Mouse (Mus musculus) frontal cortex, postnatal 36 days (tissue): ENCODE results near the gene Prpf8.
A peak's percentile ranks its signal among the peaks of the same experiment; 100 is the strongest.

Source experiments
- DNase-seq, 2 experiments: peaks; one replicate each; pipeline ENCODE4 v3.0.0; 2022; ENCODE audit warnings: low spot score in 2 of 2

Prpf8 gene

DNA sequence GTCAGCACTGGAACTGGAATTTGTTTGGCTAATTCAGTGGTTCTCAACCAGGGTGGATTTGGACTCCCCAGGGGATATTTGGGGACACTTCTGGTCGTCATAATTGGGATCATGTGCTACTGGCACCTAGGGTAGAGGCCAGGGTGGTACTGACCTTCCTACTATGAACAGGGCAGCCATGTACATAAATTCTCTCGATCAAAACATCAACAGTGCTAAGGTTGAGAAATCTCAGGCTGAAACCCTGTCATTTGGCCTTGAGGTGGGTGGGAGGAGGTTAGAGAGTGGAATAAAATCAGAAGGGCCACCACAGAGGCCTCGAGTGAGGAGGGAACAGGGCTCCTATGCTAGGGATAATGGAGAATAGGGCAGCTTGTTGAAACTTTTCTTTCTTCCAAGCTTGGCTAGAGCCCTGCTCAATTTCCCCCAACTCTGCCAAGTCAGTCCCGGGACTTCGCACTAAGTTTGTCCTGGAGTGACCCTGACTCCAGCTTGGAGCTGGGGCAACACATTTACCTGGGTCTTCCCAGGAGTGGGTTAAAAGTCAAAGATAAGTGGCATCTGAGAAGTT is 27.4 kb upstream of the Prpf8 start:
- no peak for DNase-seq

DNA sequence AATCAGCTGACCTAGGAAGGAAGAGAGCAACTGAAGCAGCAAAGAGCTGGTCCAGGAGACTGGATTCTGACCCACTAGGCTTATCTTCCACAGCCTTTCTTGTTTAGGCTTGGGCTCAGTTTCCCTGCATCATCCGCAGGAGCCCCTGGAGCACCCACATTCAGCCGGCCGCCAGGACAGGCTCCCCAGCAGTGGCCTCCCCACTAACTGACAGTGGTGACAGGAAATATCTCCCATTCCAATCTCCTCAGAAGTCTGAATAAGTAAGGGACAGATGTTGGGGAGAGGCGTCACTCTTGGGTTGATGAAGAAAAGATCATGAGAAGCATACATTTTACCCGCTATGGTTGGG is 26.9 kb upstream of the Prpf8 start:
- DNase-seq = no peak

DNA sequence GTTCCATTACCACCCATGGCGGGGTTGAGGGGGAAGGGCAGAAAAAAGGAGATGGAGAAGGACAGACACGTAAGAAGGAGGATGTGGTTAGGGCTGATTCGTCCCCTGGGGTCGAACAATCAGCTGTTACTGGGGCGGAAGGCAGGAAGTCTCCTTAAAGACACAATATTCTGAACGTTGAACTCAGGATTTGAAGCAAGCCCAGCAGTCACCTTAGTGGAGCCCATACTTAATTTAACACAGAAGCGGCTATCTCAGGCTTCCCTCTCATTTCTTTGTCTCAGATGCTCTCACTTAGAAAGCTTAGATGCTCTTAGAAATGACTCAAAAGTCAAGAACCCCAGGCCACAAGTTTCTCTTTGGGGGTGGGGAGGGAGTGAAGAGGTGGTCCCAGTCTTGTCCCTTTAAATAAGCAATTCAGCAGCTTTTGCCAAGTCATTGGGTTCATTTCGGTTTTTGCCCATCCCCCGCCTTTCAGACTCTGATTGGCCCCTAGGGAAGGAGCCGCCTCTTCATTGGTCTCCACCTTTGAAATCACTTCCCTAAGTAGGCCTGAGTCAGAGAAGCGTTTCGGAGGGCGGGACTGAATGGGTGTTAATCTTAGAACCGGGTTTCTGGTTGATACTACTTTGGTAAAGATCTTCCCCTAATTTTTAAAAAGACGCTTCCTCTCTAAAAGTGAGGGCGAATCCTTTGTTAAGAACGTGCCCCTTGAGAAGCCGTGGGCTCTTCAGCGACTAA is 26.3 kb upstream of the Prpf8 start:
- peak; percentile 88 to 93 for DNase-seq

DNA sequence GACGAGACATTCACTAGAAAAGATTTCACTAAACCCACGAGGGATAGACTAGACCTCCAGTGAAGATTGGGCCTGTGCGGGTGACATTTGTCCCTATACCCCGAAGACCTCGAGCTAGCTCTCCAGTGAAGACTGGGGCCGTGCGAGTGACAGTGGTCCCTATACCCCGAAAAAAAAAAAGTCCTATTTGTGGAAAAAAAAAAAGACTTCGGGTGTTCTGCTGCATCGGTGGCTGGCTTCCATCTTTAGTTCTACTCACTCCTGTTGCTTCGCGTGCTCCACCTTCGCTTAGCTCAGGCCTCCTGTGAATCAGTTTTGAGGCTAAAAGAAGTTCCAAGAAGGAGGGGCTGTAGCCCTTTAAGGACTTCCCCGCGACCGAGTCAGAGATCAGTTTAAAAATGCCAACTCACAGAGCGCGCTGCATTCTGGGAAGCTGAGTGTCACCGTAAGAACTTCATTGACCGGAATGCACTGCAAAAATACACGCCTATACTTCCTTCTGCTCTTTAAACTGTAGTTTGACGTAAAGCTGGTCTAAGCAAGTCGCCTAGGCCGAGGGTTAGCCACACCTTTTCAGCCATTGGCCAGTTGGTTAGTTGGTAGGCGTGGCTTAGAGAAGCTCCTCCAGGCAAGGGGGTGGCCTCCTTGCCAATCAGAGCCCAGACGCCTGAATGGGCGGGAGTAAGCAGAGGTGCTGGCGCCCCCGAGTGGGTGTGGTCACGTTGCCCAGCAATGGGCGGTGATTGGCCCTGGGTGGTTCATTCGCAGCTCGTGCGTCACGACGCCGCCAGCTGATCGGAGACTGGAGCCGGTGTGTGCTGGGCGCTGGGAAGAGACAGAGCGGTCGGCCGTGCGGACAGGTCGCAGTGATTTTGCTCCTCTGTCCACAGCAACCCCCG is 25.5 kb upstream of the Prpf8 start, which contains the start of gene Tlcd2:
Tlcd2 (plus strand) TSS at position 872 of the 899 bp plus-strand sequence.
- peak; percentile 99 to 100 for DNase-seq

DNA sequence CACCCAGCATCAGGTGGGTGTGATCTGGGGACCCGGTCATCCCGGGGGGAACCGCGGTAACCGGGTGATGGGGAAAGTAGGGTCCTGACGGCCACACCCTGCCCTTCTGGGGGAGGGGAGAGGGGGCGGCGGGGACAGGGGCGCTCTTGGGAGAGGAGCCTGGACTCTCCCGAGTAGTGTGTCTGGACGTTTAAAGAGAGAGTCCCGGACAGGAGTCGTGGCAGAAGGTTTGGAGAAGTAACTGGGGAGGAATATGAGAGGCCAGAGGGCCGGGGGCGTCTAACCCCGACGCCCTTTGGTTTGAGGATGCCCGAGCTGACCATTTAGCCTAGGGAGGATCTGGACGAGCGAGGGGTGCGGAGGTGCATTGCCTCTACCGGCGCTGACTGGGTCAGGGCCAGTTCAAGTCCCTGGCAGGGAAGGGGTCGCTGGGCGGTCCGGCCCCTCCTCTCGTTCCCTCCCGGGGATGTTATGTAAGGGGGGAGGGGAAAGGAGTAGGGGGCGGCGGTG is 24.8 kb upstream of the Prpf8 start:
- no peak for DNase-seq

DNA sequence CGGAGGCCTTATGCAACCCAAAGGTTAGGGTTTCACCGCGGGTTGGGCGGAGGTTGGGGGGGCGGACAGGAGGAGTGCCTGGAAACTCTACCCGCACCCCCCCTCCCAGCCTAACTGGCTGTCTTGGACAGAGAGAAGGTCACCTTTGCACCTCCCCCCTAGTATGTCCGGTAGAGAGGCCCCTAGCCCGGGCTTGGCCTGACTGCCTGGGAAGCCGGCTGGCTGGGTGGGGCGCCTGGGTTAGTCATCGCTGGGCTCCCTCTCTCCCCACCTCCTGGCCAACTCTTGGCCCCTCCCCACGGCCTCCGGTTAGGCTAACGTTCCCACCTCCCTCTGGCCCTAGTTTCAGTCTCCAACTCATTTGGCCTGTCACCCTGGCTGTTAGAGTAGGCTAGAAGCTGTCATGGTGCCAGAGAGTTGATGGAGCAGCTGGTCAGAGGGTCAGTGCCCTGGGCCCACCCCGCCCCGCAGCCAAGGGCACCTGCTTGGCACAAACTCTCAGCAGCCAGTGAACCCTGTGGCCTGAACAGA is 24.3 kb upstream of the Prpf8 start:
- no peak for DNase-seq

DNA sequence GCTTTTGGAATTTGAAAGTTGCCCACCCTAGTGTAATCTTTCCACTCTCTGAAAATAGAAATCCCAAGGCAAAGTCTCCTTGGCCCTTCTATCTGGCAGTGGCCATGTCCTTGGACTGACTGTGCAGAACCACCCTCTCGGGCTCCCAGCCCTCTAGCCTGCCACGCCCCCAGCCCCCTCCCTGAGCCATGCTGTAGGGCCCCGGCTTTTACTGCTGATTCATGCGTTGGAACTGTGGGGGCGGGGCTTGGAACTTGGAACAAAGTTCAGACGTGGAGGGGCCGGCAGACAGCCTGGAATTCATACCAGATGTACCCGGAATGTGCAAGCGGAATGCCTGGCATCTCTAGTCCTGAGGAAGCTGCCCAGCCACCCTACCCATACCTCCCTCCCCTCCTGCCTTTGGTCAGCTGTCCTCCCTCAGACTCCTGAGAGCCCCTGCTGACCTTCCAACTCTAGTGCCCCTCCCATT is 23.7 kb upstream of the Prpf8 start:
- DNase-seq = peak in 1 of 2 experiments; percentile 63

DNA sequence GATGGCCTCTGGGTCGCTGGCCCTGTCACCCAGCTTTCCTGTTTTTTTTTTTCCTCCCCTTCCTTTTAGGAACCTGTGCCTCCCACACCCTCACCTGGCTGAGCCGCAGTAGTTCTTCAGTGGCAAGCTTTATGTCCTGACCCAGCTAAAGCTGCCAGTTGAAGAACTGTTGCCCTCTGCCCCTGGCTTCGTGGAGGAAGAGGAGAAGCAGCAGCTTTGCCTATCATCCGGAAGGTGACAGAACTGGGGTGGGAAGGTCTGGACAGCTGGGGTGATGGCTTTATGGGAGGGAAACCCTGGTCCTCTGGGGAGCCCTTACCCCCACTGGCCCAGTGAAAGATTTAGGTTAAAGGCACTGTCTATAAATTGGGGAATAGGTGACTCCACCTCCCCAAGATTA is 23.0 kb upstream of the Prpf8 start:
- no peak for DNase-seq

DNA sequence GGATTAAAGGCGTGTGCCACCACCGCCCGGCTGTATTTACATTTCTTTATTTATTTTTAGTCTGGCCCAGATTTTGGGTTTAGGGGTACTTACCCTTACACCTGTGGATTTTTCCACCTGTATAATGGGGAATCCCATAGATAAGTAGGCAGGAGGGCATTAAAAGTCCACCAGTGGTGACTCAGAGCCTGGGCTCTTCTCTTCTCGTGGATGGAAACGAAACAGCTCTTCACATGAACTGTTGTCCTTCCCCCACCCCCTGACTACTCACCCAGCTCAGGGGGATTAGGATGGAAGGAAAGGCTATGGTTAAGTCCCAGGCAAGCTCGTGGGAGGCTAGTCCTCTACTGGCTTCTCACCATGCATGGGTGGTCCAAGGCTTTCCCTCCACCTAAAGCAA is 22.2 kb upstream of the Prpf8 start:
- no peak for DNase-seq

DNA sequence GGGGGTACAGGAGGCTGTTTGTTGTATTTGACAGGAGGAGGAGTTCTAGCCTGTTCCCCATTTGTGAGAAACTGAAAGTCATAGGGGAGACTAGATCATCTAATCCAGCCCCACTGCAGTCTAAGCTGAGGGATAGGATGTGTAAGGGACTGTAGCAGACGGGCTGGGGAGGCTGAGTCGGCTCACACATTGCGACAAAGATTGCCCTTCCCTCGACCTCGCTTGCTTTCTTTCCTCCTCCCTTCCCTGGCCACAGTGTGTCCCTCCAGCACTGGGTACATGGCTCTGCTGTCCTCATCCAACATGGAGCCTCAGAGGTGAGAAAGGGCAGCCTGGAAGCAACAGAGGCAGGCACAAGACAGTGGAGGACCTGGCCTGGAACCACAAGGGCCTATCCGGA is 21.6 kb upstream of the Prpf8 start:
- no peak for DNase-seq

DNA sequence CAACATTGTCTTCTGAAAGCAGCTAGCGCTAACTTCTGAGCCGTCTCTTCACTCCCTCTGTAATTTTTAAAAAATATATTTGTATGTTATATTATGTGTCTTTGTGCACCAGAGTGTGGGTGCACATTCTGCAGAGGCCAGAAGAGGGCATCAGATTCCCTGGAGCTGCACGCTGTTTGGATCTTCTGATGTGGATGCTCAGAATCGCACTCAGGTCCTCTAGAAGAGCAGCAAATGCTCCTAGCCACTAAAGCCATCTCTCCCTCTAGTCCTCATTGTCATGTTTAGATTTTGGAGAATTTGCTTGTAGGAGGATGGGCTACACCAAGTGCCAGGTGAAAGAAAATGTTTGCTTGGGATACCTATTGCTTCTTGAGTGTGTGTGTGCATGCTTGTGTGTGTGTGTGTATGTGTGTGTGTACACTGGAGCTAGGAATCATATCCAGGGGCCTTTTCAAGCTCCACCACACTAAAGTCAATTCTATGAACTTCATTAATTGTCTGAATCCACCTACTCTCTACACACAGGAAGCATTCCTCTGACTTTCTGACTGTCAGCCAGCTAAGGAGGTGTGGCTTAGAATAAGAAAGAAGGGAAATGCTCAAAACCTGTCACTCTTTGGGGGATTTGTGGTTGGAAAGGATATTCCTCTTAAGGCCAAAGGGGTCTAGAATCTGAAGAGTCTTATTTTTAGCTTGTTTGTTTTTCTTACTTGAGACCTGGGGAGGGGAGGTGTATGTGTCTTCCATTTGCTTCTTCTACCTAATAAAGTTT is 19.7 kb upstream of the Prpf8 start:
- DNase-seq = no peak

DNA sequence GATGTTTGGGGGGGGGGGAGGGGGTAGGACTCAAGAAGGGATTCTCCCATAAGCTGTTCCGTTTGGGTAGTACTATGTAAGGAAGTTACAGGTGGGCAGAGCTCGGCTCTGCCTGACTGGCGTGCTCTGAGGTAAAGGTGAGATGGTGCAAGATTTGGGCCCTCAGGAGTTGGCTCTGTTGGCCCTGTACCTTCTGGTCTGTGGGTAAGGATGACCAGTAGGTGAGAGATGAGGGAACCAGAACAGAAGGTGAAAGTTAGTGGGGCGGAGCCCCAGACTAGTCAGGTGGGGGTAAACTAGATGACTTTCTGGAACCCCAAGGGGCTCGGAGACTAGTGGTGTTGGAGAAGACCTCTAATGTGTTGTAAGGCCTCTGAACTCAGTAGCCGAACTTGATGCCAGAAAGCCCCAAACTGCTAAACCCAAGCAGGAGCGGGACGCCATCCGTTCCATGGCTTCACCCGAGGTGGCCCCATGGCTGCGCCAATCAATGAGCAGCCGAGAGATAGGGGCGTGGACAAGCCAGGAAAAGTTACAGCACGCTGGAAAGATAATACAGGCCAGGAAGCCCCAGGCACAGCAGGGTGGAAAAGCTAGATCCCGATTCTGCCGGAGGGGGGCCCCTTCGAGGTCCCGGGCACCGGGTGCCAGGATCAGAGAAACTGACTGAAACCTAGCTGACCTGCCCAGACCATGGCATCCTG is 19.0 kb upstream of the Prpf8 start:
- no peak for DNase-seq

DNA sequence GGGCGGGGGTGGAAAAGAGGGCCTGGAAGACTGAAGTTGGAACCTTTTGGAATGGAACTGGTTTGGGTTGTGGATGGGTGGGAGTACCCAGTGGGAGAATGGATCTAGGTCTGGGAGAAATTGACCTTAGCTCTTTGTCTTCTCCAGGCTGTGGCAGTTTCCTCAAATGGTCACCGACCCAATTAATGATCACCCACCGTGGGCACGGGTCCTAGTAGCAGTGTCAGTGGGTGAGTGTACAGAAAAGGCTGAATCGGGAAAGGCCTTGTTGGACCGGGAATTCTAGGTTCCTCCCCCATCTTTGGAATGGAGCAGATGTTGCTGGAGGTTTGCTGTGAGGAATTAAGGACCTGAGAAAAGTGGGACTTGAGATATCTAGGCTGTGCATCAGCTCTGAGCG is 18.2 kb upstream of the Prpf8 start:
- DNase-seq = no peak

DNA sequence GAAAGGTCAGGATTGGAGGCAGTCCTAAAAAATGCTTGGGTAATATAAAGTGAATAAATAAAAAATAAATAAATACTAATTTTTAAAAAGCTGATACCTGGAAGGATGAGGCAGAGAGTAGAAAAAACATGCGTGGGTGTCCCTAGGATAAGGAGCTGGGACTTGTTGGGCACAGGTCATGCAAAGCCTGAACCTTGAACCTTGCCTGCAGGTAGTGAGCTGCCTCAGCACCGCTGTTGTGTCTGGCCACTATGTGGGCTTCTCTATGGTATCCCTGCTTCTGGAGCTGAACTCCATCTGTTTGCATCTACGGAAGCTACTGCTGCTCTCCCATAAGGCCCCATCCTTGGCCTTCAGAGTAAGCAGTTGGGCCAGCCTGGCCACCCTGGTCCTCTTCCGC is 17.4 kb upstream of the Prpf8 start:
- no peak for DNase-seq

DNA sequence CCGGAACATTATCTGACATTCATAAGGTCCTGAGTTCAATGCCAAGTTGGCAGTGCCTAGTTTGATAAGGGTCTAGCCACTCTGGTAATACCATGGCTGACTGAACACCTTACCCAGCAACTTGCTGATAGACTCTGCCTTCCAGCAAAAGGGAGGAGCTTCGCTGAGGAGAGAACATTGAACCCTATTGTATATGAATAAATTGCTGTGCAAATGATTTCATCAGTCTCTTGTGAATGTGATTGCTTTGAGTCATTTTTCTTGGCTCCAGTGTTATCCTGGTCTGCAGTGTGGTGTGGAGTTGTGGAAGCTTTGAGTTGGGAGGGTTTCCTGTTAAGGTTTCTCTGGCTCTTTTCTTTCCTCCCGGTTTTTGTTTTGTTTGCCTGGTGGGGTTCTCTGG is 15.9 kb upstream of the Prpf8 start:
- DNase-seq = no peak

DNA sequence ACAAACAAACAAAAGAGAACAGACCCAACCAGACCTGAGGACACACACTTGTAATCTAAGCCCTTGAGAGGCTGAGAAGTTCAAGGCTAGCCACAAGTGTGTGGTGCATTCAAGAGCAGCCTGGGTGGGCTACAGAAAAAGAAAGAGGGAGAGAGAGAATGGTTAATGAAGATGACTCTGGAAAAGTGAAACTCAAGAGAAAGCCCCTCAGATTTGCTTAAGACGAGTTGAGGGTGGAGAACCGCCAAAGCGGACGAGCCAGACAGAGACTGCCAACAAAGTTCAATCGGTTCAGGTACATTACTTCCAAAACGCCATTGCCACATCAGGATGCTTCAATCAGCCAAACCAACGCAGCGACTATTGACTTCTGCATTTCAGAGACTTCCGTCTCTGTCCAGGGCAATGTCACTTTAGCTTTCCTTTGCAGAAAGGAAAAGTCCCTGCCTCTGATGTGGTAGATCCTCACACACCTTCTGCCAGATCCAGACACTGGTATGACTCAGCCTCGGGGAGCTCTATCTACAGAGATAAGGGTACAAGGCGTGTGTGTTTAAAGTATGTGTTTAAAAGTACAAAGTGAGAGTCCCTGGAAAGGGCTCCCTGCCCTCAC is 14.0 kb upstream of the Prpf8 start:
- DNase-seq = no peak

DNA sequence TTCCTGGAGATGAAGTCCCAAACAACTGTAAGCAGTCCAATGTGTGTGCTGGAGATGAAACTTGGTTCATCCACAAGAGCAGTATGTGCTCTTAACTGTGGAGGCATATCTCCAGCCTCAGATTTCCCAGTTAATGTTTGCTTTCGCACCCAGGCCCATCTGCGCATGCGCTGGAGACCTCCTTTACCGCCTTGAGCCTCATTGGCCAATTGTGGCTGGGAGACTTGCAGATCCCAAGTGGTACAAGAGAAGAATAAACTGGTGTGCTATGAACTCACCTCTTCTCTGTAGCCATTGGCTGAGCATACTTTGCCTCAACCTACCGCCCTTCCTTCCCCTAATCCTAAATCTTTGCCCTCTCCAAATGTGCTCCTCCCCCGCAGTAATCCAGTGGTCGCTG is 13.2 kb upstream of the Prpf8 start:
- no peak for DNase-seq

DNA sequence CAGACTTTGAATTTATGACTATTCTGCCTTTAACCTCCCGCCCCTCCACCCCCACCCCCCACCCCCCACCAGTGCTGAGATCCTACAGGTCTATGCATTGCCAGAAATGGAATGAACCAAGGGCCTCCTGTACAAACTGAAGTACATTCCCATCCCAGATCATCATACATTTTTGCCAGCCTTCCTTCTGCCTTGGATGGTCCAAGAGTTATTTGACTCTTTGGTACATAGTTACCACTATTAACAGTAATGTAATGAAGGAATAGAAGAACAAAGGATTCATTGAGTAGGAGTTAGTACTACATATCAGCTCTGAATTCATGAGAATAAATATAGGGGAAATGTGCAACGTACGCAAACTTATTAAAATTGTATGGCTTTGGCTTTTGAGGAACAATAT is 424 bp upstream of the Prpf8 start:
- DNase-seq = no peak

DNA sequence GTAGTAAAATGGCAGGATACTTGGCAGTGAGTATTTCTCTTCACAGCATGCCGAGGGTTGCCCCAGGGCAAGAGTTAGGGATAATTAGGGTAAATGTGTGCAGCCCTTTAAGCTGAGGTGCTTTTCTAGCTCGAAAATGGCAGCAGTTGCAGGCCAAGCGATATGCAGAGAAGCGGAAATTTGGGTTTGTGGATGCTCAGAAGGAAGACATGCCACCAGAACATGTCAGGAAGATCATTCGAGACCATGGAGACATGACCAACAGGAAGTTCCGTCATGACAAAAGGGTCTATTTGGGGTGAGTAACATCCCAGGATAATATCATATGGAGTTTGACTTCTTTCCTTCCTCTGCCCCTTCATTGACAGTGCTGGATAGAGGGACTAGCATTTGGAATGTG is 880 bp downstream of the Prpf8 start:
- no peak for DNase-seq

DNA sequence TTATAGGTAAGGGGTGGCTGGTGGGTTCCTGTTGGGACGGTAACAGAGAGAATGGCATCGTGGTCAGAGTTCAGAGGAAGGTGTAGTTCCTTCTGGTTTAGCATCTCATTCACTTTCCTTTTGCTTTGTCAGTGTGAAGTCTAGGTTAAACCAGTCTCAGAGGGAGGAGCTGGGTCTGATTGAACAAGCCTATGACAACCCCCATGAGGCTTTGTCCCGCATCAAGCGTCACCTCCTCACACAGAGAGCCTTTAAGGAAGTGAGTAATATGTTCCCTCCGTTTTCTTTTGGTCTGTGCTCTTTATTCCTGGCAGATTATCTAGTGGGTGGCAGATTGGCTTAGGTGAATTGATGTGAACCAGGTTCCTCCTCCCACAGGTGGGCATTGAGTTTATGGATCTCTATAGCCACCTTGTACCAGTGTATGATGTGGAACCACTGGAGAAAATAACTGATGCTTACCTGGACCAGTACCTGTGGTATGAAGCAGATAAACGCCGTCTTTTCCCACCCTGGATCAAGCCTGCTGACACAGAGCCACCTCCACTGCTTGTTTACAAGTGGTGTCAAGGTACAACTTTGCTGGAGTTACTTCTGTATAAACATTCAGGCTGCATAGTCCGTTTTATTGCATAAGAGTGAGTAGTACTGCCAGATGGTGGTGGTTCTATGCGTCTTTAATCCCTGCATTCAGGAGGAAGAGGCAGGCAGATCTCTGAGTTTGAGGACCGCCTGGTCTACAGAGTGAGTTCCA is 7.9 kb downstream of the Prpf8 start:
- no peak for DNase-seq
